Mouse (Mus musculus) heart, adult 2 months (tissue): ENCODE measurements at regions not wholly inside any gene's neighbourhood (a gene's known extent, or its start where the extent isn't known, plus 50 kb on each side); places are given as distances from the start of the nearest gene placed in this dataset.

Source experiments
- CTCF ChIP-seq: fragments of 200-600 bp; IDR thresholded peaks from 2 replicates; pipeline ENCODE4 v1.8.1; 2022; ENCODE audit warnings: antibody characterized with exemption, mild to moderate bottlenecking, moderate library complexity
- EP300 ChIP-seq: fragments of 200-500 bp; IDR thresholded peaks from 2 replicates; pipeline ENCODE4 v1.6.1; 2011; ENCODE audit warnings: low read depth, low read length, control low read depth; ENCODE audit not compliant: insufficient read depth
- POLR2A ChIP-seq: fragments of 200-500 bp; IDR thresholded peaks from 2 replicates; pipeline ENCODE4 v1.6.1; 2011; ENCODE audit warnings: mild to moderate bottlenecking, low read depth, low read length, control low read depth; ENCODE audit not compliant: insufficient read depth

GRCm38 (mm10) chr3:49672685-49673184, 84.4 kb downstream of the Pcdh18 start:
- TF ChIP-seq CTCF (no peak), POLR2A (no peak), EP300 (no peak)
